Mouse (Mus musculus): ENCODE measurements around the gene Tcap. TPM values are rescaled to one million over a fixed set of nuclear protein-coding genes. Genes with fewer than 3 reads are reported as not detected.

The Tcap gene
- total RNA-seq, 1 experiment = 0.45 TPM

GRCm38 (mm10) chr11:98347385-98348082 is 36.1 kb upstream of the Tcap start:
- in situ Hi-C loops (cut with MboI; ENCODE audit: low sequenced_read_pairs in 2 of 2, unreplicated experiment in 2 of 2) = no loop called here
- Histone ChIP-seq H3K4me3 (ENCODE audit: insufficient read depth in 1 of 2, low read depth in 1 of 2, low read length in 2 of 2, poor library complexity in 1 of 2, severe bottlenecking in 1 of 2) (peak overlapping the region in 1 of 2 experiments; percentile 66; a peak in 1 of 4 replicates), H3K4me1 (ENCODE audit: control insufficient read depth in 2 of 2, insufficient read depth in 2 of 2, low read length in 2 of 2, poor library complexity in 1 of 2) (peaks cover 0 to 7% of the 10 kb centered on the region in 2 experiments; a peak in 1 of 4 replicates), H3K36me3 (ENCODE audit: control insufficient read depth, insufficient read depth, low read length, poor library complexity, severe bottlenecking) (no peaks in the 10 kb centered on the region), H3K27ac (ENCODE audit: insufficient read depth, low read depth, low read length, poor library complexity, severe bottlenecking) (no peak overlapping the region), H3K9me3 (ENCODE audit: control insufficient read depth, insufficient read depth, low read depth, low read length) (no peaks in the 10 kb centered on the region), H3K9ac (ENCODE audit: insufficient read depth, low read depth, low read length, poor library complexity, severe bottlenecking) (no peak overlapping the region)
- DNase-seq (ENCODE audit: low read depth, low spot score) = no peak
- TF ChIP-seq MAFK (IDR thresholded peaks at IDR 0.05; ENCODE audit: insufficient read depth, low read depth, low read length) (no peak), ZC3H11A (IDR thresholded peaks at IDR 0.05; ENCODE audit: borderline replicate concordance, low read depth, low read length) (no peak), CHD2 (IDR thresholded peaks at IDR 0.05; ENCODE audit: low read depth, low read length) (no peak), ZNF384 (IDR thresholded peaks at IDR 0.05; ENCODE audit: low read depth, low read length) (no peak), HCFC1 (IDR thresholded peaks at IDR 0.05; ENCODE audit: borderline replicate concordance, insufficient read depth, low read length) (no peak)

GRCm38 (mm10) chr11:98348083-98348961 is 35.3 kb upstream of the Tcap start, which contains the start of gene Ppp1r1b:
Gene Ppp1r1b (plus strand): TSS chr11:98348404.
- TF ChIP-seq HCFC1 (IDR thresholded peaks at IDR 0.05; ENCODE audit: borderline replicate concordance, insufficient read depth, low read length) (no peak), ZNF384 (IDR thresholded peaks at IDR 0.05; ENCODE audit: low read depth, low read length) (no peak)
- no peak for DNase-seq (ENCODE audit: low read depth, low spot score)
- peak within 1 kb of the TSS; percentile 46 for H3K9ac ChIP-seq (ENCODE audit: insufficient read depth, low read depth, low read length, poor library complexity, severe bottlenecking)
- in situ Hi-C loops (cut with MboI; ENCODE audit: low sequenced_read_pairs in 2 of 2, unreplicated experiment in 2 of 2) = no loop called here
- no peaks in the 10 kb centered on the region for H3K9me3 ChIP-seq (ENCODE audit: control insufficient read depth, insufficient read depth, low read depth, low read length)
- H3K27ac ChIP-seq (ENCODE audit: insufficient read depth, low read depth, low read length, poor library complexity, severe bottlenecking) = no peak within 1 kb of the TSS
- H3K36me3 ChIP-seq (ENCODE audit: control insufficient read depth, insufficient read depth, low read length, poor library complexity, severe bottlenecking) = no peaks in the 10 kb centered on the region
- peaks cover 0 to 7% of the 10 kb centered on the region in 2 experiments; a peak in 1 of 4 replicates for H3K4me1 ChIP-seq (ENCODE audit: control insufficient read depth in 2 of 2, insufficient read depth in 2 of 2, low read length in 2 of 2, poor library complexity in 1 of 2)
- H3K4me3 ChIP-seq (ENCODE audit: insufficient read depth in 1 of 2, low read depth in 1 of 2, low read length in 2 of 2, poor library complexity in 1 of 2, severe bottlenecking in 1 of 2) = peak within 1 kb of the TSS; percentile 56 to 66

DNA sequence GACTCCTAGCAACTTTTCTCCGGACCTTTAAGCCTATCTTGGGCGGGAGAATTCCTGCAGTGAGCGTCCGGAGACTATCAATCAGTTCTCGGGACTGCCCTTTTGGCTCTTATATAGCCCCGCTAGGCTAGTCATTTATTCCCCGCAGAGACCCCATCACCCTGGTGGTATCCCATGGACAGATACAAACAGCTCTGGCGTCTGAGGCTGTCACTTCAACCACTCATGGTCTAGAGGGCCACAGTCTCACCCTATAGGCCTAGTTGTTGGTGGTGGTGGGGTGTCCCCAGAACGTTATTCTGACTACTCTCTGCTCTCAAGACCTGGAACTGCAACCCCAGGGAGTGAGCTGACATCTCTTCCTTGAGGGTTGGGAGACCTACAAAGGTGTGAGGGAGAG is 34.3 kb upstream of the Tcap start:
- H3K4me3 ChIP-seq (ENCODE audit: insufficient read depth in 1 of 2, low read depth in 1 of 2, low read length in 2 of 2, poor library complexity in 1 of 2, severe bottlenecking in 1 of 2) = peak overlapping the region; percentile 56 to 66
- no peaks in the 10 kb centered on the region for H3K9me3 ChIP-seq (ENCODE audit: control insufficient read depth, insufficient read depth, low read depth, low read length)
- TF ChIP-seq CHD2 (IDR thresholded peaks at IDR 0.05; ENCODE audit: low read depth, low read length) (no peak), MAFK (IDR thresholded peaks at IDR 0.05; ENCODE audit: insufficient read depth, low read depth, low read length) (no peak), ZC3H11A (IDR thresholded peaks at IDR 0.05; ENCODE audit: borderline replicate concordance, low read depth, low read length) (no peak), ZNF384 (IDR thresholded peaks at IDR 0.05; ENCODE audit: low read depth, low read length) (no peak), HCFC1 (IDR thresholded peaks at IDR 0.05; ENCODE audit: borderline replicate concordance, insufficient read depth, low read length) (no peak)
- H3K9ac ChIP-seq (ENCODE audit: insufficient read depth, low read depth, low read length, poor library complexity, severe bottlenecking) = peak overlapping the region; percentile 46; the same call in 1 of the 2 replicates
- DNase-seq (ENCODE audit: low read depth, low spot score) = no peak
- in situ Hi-C loops (cut with MboI; ENCODE audit: low sequenced_read_pairs in 2 of 2, unreplicated experiment in 2 of 2) = no loop called here
- no peak overlapping the region for H3K27ac ChIP-seq (ENCODE audit: insufficient read depth, low read depth, low read length, poor library complexity, severe bottlenecking)
- no peaks in the 10 kb centered on the region for H3K36me3 ChIP-seq (ENCODE audit: control insufficient read depth, insufficient read depth, low read length, poor library complexity, severe bottlenecking)
- peaks cover 0 to 14% of the 10 kb centered on the region in 2 experiments; a peak in 1 of 4 replicates for H3K4me1 ChIP-seq (ENCODE audit: control insufficient read depth in 2 of 2, insufficient read depth in 2 of 2, low read length in 2 of 2, poor library complexity in 1 of 2)

- in situ Hi-C loops (cut with MboI; ENCODE audit: low sequenced_read_pairs in 2 of 2, unreplicated experiment in 2 of 2) = no loop called here
- Histone ChIP-seq H3K4me3 (ENCODE audit: insufficient read depth in 1 of 2, low read depth in 1 of 2, low read length in 2 of 2, poor library complexity in 1 of 2, severe bottlenecking in 1 of 2) (no peak overlapping the region), H3K9me3 (ENCODE audit: control insufficient read depth, insufficient read depth, low read depth, low read length) (no peaks in the 10 kb centered on the region), H3K36me3 (ENCODE audit: control insufficient read depth, insufficient read depth, low read length, poor library complexity, severe bottlenecking) (no peaks in the 10 kb centered on the region), H3K9ac (ENCODE audit: insufficient read depth, low read depth, low read length, poor library complexity, severe bottlenecking) (no peak overlapping the region), H3K4me1 (ENCODE audit: control insufficient read depth in 2 of 2, insufficient read depth in 2 of 2, low read length in 2 of 2, poor library complexity in 1 of 2) (peaks cover 2 to 19% of the 10 kb centered on the region in 2 experiments; a peak in 1 of 4 replicates), H3K27ac (ENCODE audit: insufficient read depth, low read depth, low read length, poor library complexity, severe bottlenecking) (no peak overlapping the region)
- no peak for DNase-seq (ENCODE audit: low read depth, low spot score)
- TF ChIP-seq CHD2 (IDR thresholded peaks at IDR 0.05; ENCODE audit: low read depth, low read length) = no peak
- no peak for TF ChIP-seq ZC3H11A (IDR thresholded peaks at IDR 0.05; ENCODE audit: borderline replicate concordance, low read depth, low read length)
Measured at GRCm38 (mm10) chr11:98352272-98352990, 31.2 kb upstream of the Tcap start.
